Mouse (Mus musculus): ENCODE measurements around the gene Gmeb2. TPM values are rescaled to one million over a fixed set of nuclear protein-coding genes. Genes with fewer than 3 reads are reported as not detected.

The Gmeb2 gene
- polyA plus RNA-seq, 1 experiment from 2014 or later, result 15.7 TPM

GRCm38 (mm10) chr2:181238091-181238610 is 49.7 kb downstream of the Gmeb2 start:
- 0 out of 2 replicates have a peak, but pooled peaks cover 6% of the 10 kb centered on the region for H3K36me3 ChIP-seq
- H3K4me2 ChIP-seq, result no peak overlapping the region
- H3K9ac ChIP-seq, result no peak overlapping the region
- no peaks in the 10 kb centered on the region for H3K27me3 ChIP-seq
- H3K27ac ChIP-seq, result no peak overlapping the region
- H3K4me1 ChIP-seq, result peaks cover 9% of the 10 kb centered on the region
- WGBS, result 71% methylated on average over 10 of the region's 10 CpGs
- ATAC-seq (ENCODE audit: borderline replicate concordance, extremely low read depth, low FRiP score, low TSS enrichment), result no peak
- H3K9me3 ChIP-seq, result no peaks in the 10 kb centered on the region
- H3K4me3 ChIP-seq, result no peak overlapping the region

GRCm38 (mm10) chr2:181237251-181238014 is 50.4 kb downstream of the Gmeb2 start:
- H3K4me3 ChIP-seq, result no peak overlapping the region
- peaks cover 8% of the 10 kb centered on the region for H3K4me1 ChIP-seq
- H3K4me2 ChIP-seq, result no peak overlapping the region
- no peaks in the 10 kb centered on the region for H3K9me3 ChIP-seq
- WGBS, result 85% methylated on average over 17 of the region's 17 CpGs
- ATAC-seq (ENCODE audit: borderline replicate concordance, extremely low read depth, low FRiP score, low TSS enrichment), result no peak
- 0 out of 2 replicates have a peak, but pooled peaks cover 6% of the 10 kb centered on the region for H3K36me3 ChIP-seq
- no peak overlapping the region for H3K9ac ChIP-seq
- no peak overlapping the region for H3K27ac ChIP-seq
- no peaks in the 10 kb centered on the region for H3K27me3 ChIP-seq

GRCm38 (mm10) chr2:181235681-181236566 is 51.9 kb downstream of the Gmeb2 start:
- H3K27me3 ChIP-seq, result no peaks in the 10 kb centered on the region
- no peak overlapping the region for H3K4me2 ChIP-seq
- H3K27ac ChIP-seq, result no peak overlapping the region
- no peaks in the 10 kb centered on the region for H3K9me3 ChIP-seq
- ATAC-seq (ENCODE audit: borderline replicate concordance, extremely low read depth, low FRiP score, low TSS enrichment), result no peak
- H3K4me1 ChIP-seq, result no peaks in the 10 kb centered on the region
- H3K9ac ChIP-seq, result no peak overlapping the region
- H3K4me3 ChIP-seq, result no peak overlapping the region
- 0 out of 2 replicates have a peak, but pooled peaks cover 7% of the 10 kb centered on the region for H3K36me3 ChIP-seq
- 71% methylated on average over 23 of the region's 23 CpGs for WGBS

GRCm38 (mm10) chr2:181234680-181235079 is 53.2 kb downstream of the Gmeb2 start:
- WGBS, result 92% methylated on average over 11 of the region's 11 CpGs
- no peak overlapping the region for H3K27ac ChIP-seq
- no peaks in the 10 kb centered on the region for H3K4me1 ChIP-seq
- no peak overlapping the region for H3K4me2 ChIP-seq
- no peaks in the 10 kb centered on the region for H3K27me3 ChIP-seq
- H3K36me3 ChIP-seq, result peaks cover 15% of the 10 kb centered on the region; the same call in 1 of the 2 replicates
- no peak for ATAC-seq (ENCODE audit: borderline replicate concordance, extremely low read depth, low FRiP score, low TSS enrichment)
- H3K9me3 ChIP-seq, result no peaks in the 10 kb centered on the region
- no peak overlapping the region for H3K9ac ChIP-seq
- H3K4me3 ChIP-seq, result no peak overlapping the region

GRCm38 (mm10) chr2:181233443-181233842 is 54.4 kb downstream of the Gmeb2 start:
- Histone ChIP-seq H3K27me3 (no peaks in the 10 kb centered on the region), H3K9me3 (no peaks in the 10 kb centered on the region), H3K27ac (no peak overlapping the region), H3K4me3 (no peak overlapping the region), H3K9ac (no peak overlapping the region), H3K36me3 (peaks cover 19% of the 10 kb centered on the region; the same call in 1 of the 2 replicates), H3K4me2 (no peak overlapping the region), H3K4me1 (no peaks in the 10 kb centered on the region)
- ATAC-seq (ENCODE audit: borderline replicate concordance, extremely low read depth, low FRiP score, low TSS enrichment), result no peak
- 85% methylated on average over 15 of the region's 15 CpGs for WGBS

- peaks cover 17% of the 10 kb centered on the region; the same call in 1 of the 2 replicates for H3K36me3 ChIP-seq
- no peak overlapping the region for H3K27ac ChIP-seq
- no peak for ATAC-seq (ENCODE audit: borderline replicate concordance, extremely low read depth, low FRiP score, low TSS enrichment)
- H3K4me2 ChIP-seq, result no peak overlapping the region
- 75% methylated on average over 19 of the region's 20 CpGs for WGBS
- no peak overlapping the region for H3K9ac ChIP-seq
- no peak overlapping the region for H3K4me3 ChIP-seq
- H3K27me3 ChIP-seq, result no peaks in the 10 kb centered on the region
- H3K4me1 ChIP-seq, result peaks cover 5% of the 10 kb centered on the region; the same call in 1 of the 2 replicates
- H3K9me3 ChIP-seq, result no peaks in the 10 kb centered on the region
Measured at GRCm38 (mm10) chr2:181231171-181231570, 56.7 kb downstream of the Gmeb2 start.

- peaks cover 15% of the 10 kb centered on the region; the same call in 1 of the 2 replicates for H3K36me3 ChIP-seq
- H3K9ac ChIP-seq, result no peak overlapping the region
- H3K27ac ChIP-seq, result peak overlapping the region; percentile 16
- no peaks in the 10 kb centered on the region for H3K9me3 ChIP-seq
- no peak overlapping the region for H3K4me3 ChIP-seq
- no peak for ATAC-seq (ENCODE audit: borderline replicate concordance, extremely low read depth, low FRiP score, low TSS enrichment)
- H3K27me3 ChIP-seq, result no peaks in the 10 kb centered on the region
- H3K4me1 ChIP-seq, result peaks cover 5% of the 10 kb centered on the region; the same call in 1 of the 2 replicates
- H3K4me2 ChIP-seq, result no peak overlapping the region
- WGBS, result 62% methylated on average over 1 of the region's 1 CpGs
Measured at GRCm38 (mm10) chr2:181228335-181228734, 59.5 kb downstream of the Gmeb2 start.

- no peak overlapping the region for H3K9ac ChIP-seq
- no peaks in the 10 kb centered on the region for H3K27me3 ChIP-seq
- no peak overlapping the region for H3K4me3 ChIP-seq
- no peak for ATAC-seq (ENCODE audit: borderline replicate concordance, extremely low read depth, low FRiP score, low TSS enrichment)
- no peak overlapping the region for H3K4me2 ChIP-seq
- no peaks in the 10 kb centered on the region for H3K9me3 ChIP-seq
- no peak overlapping the region for H3K27ac ChIP-seq
- 75% methylated on average over 3 of the region's 3 CpGs for WGBS
- H3K36me3 ChIP-seq, result peaks cover 12% of the 10 kb centered on the region; the same call in 1 of the 2 replicates
- H3K4me1 ChIP-seq, result peaks cover 5% of the 10 kb centered on the region; the same call in 1 of the 2 replicates
Measured at GRCm38 (mm10) chr2:181227122-181227521, 60.7 kb downstream of the Gmeb2 start.

GRCm38 (mm10) chr2:181224994-181225393 is 62.8 kb downstream of the Gmeb2 start:
- Histone ChIP-seq H3K4me2 (no peak overlapping the region), H3K9ac (no peak overlapping the region), H3K4me3 (no peak overlapping the region), H3K36me3 (peaks cover 7% of the 10 kb centered on the region; the same call in 1 of the 2 replicates), H3K27ac (no peak overlapping the region), H3K27me3 (no peaks in the 10 kb centered on the region), H3K4me1 (peaks cover 12% of the 10 kb centered on the region), H3K9me3 (no peaks in the 10 kb centered on the region)
- no peak for ATAC-seq (ENCODE audit: borderline replicate concordance, extremely low read depth, low FRiP score, low TSS enrichment)
- WGBS, result 83% methylated on average over 2 of the region's 2 CpGs

- H3K36me3 ChIP-seq, result no peaks in the 10 kb centered on the region
- H3K27ac ChIP-seq, result peak overlapping the region; percentile 94
- H3K4me2 ChIP-seq, result peak overlapping the region; percentile 59
- no peaks in the 10 kb centered on the region for H3K27me3 ChIP-seq
- no peak for ATAC-seq (ENCODE audit: borderline replicate concordance, extremely low read depth, low FRiP score, low TSS enrichment)
- H3K4me1 ChIP-seq, result peaks cover 21% of the 10 kb centered on the region
- H3K4me3 ChIP-seq, result peak overlapping the region; percentile 29
- no peaks in the 10 kb centered on the region for H3K9me3 ChIP-seq
- H3K9ac ChIP-seq, result no peak overlapping the region
- WGBS, result 27% methylated on average over 2 of the region's 2 CpGs
Measured at GRCm38 (mm10) chr2:181220361-181220760, 67.5 kb downstream of the Gmeb2 start.

GRCm38 (mm10) chr2:181219538-181220216 is 68.2 kb downstream of the Gmeb2 start, which contains the start of gene Fndc11:
Gene Fndc11, plus strand, starts transcription at chr2:181220013.
- no peak within 1 kb of the TSS for H3K9ac ChIP-seq
- H3K27me3 ChIP-seq, result no peaks in the 10 kb centered on the region; the same call in 1 of the 2 replicates
- no peaks in the 10 kb centered on the region for H3K9me3 ChIP-seq
- H3K4me1 ChIP-seq, result peaks cover 21% of the 10 kb centered on the region
- 3% methylated on average over 25 of the region's 25 CpGs for WGBS
- H3K4me2 ChIP-seq, result peak within 1 kb of the TSS; percentile 59
- H3K36me3 ChIP-seq, result no peaks in the 10 kb centered on the region
- H3K27ac ChIP-seq, result peak within 1 kb of the TSS; percentile 94
- peak; percentile 96 for ATAC-seq (ENCODE audit: borderline replicate concordance, extremely low read depth, low FRiP score, low TSS enrichment)
- peak within 1 kb of the TSS; percentile 29 for H3K4me3 ChIP-seq
